Mouse (Mus musculus) kidney, postnatal 0 days (tissue): ENCODE data around the gene Nrxn2. TPM values are rescaled to one million over a fixed set of nuclear protein-coding genes. Genes with fewer than 3 reads are reported as not detected.
A peak's percentile ranks its signal among the peaks of the same experiment; 100 is the strongest.

Experiments used
- ATAC-seq: fragments of 200-750 bp; cut with Nextera tagmentation; replicated peaks from 2 replicates; pipeline ENCODE4 v1.8.0; 2017; ENCODE audit warnings: low read depth, moderate number of reproducible peaks, moderate TSS enrichment, moderate library complexity; ENCODE audit not compliant: low FRiP score
- DNase-seq: peaks from one replicate; pipeline ENCODE4 v3.0.0-alpha.2; 2016; ENCODE audit warnings: low spot score
- H3K27ac ChIP-seq: fragments of 300-500 bp; sonication (generic); 2 replicates; pipeline ENCODE4 v1.5.1; 2014; ENCODE audit warnings: mild to moderate bottlenecking
- H3K27me3 ChIP-seq: fragments of 300-500 bp; sonication (generic); 2 replicates; pipeline ENCODE4 v1.6.1; 2014; ENCODE audit warnings: low read length, mixed read lengths; ENCODE audit not compliant: insufficient read depth
- H3K36me3 ChIP-seq: fragments of 300-500 bp; sonication (generic); 2 replicates; pipeline ENCODE4 v1.6.1; 2014; ENCODE audit warnings: low read length, mixed read lengths; ENCODE audit not compliant: insufficient read depth
- H3K4me1 ChIP-seq: fragments of 300-500 bp; sonication (generic); replicated peaks from 2 replicates; pipeline ENCODE4 v1.6.1; 2014; ENCODE audit warnings: antibody characterized with exemption, low read length, mixed read lengths; ENCODE audit not compliant: insufficient read depth
- H3K4me2 ChIP-seq: fragments of 300-500 bp; sonication (generic); 2 replicates; pipeline ENCODE4 v1.6.1; 2014; ENCODE audit warnings: mild to moderate bottlenecking, low read length, moderate library complexity, mixed read lengths
- H3K4me3 ChIP-seq: fragments of 300-500 bp; sonication (generic); replicated peaks from 2 replicates; pipeline ENCODE4 v1.5.1; 2014; ENCODE audit warnings: low read depth, low read length
- H3K9ac ChIP-seq: fragments of 300-500 bp; sonication (generic); 2 replicates; pipeline ENCODE4 v1.6.1; 2014; ENCODE audit warnings: low read depth, low read length
- H3K9me3 ChIP-seq: fragments of 300-500 bp; sonication (generic); replicated peaks from 2 replicates; pipeline ENCODE4 v1.6.1; 2016; ENCODE audit warnings: low read length, inconsistent platforms, mixed read lengths
- CTCF ChIP-seq: IDR thresholded peaks from 2 replicates; pipeline ENCODE4 v1.5.1; 2016; ENCODE audit warnings: antibody characterized with exemption, low read depth, mild to moderate bottlenecking, moderate library complexity
- WGBS: fragments of 180-500 bp; shearing (Covaris S2); extraction: QIAGEN DNeasy Blood & Tissue Kit; methylation state at CpG from one replicate; pipeline ENCODE4 v1.1.7; 2014; 5-methylcytosine and 5-hydroxymethylcytosine counted together
- polyA plus RNA-seq: library from polyadenylated mRNA; unstranded; fragments of >200 nt; fragmentation: Nextera tagmentation; extraction: Ambion mirVana; gene quantifications from 2 replicates; pipeline ENCODE4 v1.2.1, GENCODE M21; 2015

The Nrxn2 gene
- polyA plus RNA-seq, 1 experiment from 2014 or later = 5.9 TPM

DNA sequence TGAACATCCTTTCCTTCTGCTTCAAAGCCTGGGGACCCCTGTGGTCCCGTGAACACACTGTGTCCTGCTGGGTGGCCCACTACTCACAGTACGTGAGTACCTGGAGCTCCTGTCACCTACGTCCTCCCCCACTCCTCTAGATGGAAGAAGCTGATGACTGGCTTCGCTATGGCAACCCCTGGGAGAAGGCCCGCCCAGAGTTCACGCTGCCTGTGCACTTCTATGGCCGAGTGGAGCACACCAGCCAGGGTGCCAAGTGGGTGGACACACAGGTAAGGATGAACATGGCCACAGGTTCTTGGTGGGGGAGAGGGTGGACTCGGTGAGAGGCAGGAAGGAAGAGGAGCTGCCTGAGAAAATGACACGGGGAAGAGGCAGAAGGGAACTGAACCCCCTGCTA lies 32.3 kb upstream of the Nrxn2 start:
- 63% methylated on average over 9 of the region's 9 CpGs for WGBS

DNA sequence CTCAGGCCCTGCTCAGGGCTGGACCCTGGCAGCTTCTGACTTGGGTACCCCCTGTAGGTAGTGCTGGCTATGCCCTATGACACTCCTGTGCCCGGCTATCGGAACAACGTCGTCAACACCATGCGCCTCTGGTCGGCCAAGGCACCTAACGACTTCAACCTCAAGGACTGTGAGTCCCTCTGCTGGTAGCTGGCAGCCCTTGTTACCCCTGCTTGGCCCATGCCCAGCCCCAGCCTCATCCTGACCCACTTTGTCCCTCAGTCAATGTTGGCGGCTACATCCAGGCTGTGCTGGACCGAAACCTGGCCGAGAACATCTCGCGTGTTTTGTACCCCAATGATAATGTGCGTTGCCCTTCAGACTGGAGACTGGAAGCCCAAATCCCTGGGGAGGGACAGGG lies 30.5 kb upstream of the Nrxn2 start:
- TF ChIP-seq CTCF = peak; percentile 39; the same call in 1 of the 2 replicates
- no peak overlapping the region for H3K9ac ChIP-seq
- WGBS = 81% methylated on average over 13 of the region's 13 CpGs

More for the DNA sequence above, 32.3 kb upstream of the Nrxn2 start:
- DNase-seq = no peak
- H3K27me3 ChIP-seq = no peaks in the 10 kb centered on the region
- H3K4me2 ChIP-seq = no peak overlapping the region
- H3K27ac ChIP-seq = no peak overlapping the region
- no peak overlapping the region for H3K9ac ChIP-seq
- H3K4me1 ChIP-seq = peaks cover 39% of the 10 kb centered on the region
- no peak for ATAC-seq
- H3K36me3 ChIP-seq = no peaks in the 10 kb centered on the region
- TF ChIP-seq CTCF = no peak
- no peaks in the 10 kb centered on the region for H3K9me3 ChIP-seq
- no peak overlapping the region for H3K4me3 ChIP-seq

DNA sequence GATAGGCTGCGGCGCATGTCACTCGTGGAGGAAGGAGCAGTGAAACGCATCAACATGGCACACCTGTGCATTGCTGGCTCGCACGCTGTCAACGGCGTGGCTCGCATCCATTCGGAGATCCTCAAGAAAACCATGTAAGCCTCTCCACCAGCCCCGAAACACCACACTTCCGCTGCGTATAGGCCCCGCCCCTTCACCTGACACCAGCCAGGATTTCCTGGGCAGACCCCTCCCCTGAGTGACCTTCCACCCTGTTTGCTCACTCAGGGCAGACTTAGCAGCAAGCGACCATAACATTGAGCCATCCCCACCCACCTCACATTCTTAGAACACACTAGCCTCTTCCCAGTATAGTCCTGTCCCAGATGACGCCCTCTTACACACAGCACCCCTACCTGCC lies 28.7 kb upstream of the Nrxn2 start:
- Histone ChIP-seq H3K27ac (no peak overlapping the region), H3K4me2 (peak overlapping the region; percentile 42), H3K9me3 (no peaks in the 10 kb centered on the region), H3K4me3 (peak overlapping the region; percentile 6), H3K36me3 (0 out of 2 replicates have a peak, but pooled peaks cover 3% of the 10 kb centered on the region), H3K9ac (peak overlapping the region; percentile 20; the same call in 1 of the 2 replicates), H3K27me3 (no peaks in the 10 kb centered on the region), H3K4me1 (peaks cover 19% of the 10 kb centered on the region; the same call in 1 of the 2 replicates)
- DNase-seq (peak; percentile 36), ATAC-seq (0 out of 2 replicates have a peak, but pooled peaks have one; percentile 31)
- TF ChIP-seq CTCF = no peak
- 6% methylated on average over 16 of the region's 16 CpGs for WGBS

More for the DNA sequence above, 30.5 kb upstream of the Nrxn2 start:
- no peaks in the 10 kb centered on the region for H3K9me3 ChIP-seq
- no peak overlapping the region for H3K27ac ChIP-seq
- H3K36me3 ChIP-seq = 0 out of 2 replicates have a peak, but pooled peaks cover 3% of the 10 kb centered on the region
- no peak overlapping the region for H3K4me3 ChIP-seq
- H3K27me3 ChIP-seq = no peaks in the 10 kb centered on the region
- no peak overlapping the region for H3K4me2 ChIP-seq
- DNase-seq (no peak), ATAC-seq (no peak)
- peaks cover 36% of the 10 kb centered on the region for H3K4me1 ChIP-seq

DNA sequence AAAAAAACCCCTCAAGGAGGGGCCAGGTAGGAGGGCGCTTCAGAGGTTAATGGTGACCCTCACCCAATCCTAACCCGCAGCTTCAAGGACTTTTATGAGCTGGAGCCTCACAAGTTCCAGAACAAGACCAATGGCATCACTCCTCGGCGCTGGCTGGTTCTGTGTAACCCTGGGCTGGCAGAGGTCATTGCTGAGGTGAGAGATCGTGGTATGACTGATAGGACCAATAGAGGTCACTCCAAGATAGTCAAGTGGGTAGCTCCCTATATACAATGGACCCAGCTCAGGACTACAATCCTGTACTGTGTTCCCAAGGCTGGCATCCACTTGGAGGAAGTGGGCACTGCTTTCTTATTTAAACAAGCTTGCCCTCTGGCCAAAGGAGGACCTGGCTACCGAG lies 28.3 kb upstream of the Nrxn2 start:
- no peak; the same call in 1 of the 2 replicates for ATAC-seq
- Histone ChIP-seq H3K36me3 (0 out of 2 replicates have a peak, but pooled peaks cover 3% of the 10 kb centered on the region), H3K4me3 (no peak overlapping the region), H3K9ac (no peak overlapping the region), H3K9me3 (no peaks in the 10 kb centered on the region), H3K4me1 (peaks cover 14% of the 10 kb centered on the region; the same call in 1 of the 2 replicates), H3K27ac (no peak overlapping the region), H3K27me3 (no peaks in the 10 kb centered on the region), H3K4me2 (peak overlapping the region; percentile 42; the same call in 1 of the 2 replicates)
- DNase-seq = no peak
- 57% methylated on average over 6 of the region's 6 CpGs for WGBS
- no peak for TF ChIP-seq CTCF

DNA sequence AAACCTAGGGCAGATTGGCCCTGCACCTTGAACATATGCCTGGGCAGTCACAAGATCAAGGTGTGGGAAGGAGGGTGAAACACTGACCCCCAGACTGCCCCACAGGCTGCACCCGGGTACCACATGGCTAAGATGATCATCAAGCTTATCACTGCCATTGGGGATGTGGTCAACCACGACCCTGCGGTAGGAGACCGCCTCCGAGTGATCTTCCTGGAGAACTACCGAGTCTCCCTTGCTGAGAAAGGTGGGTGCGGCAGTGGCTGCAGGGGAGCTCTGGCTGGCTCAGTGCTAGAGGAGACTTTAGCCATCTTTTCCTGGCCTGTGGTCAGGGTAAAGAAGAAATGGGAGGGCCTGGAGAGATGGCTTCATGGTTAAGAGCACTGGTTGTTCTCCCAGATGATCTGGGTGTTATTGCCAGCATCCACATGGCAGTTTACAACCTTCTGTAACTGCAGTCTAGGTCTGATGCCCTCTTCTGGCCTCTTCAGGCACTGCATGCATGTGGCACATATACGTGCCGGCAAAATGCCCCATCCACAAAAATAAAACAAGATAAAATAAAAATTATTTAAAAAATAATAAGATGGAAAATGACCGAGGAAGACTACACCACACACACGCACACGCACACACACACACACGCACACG lies 25.7 kb upstream of the Nrxn2 start:
- Histone ChIP-seq H3K9me3 (no peaks in the 10 kb centered on the region), H3K36me3 (0 out of 2 replicates have a peak, but pooled peaks cover 3% of the 10 kb centered on the region), H3K27ac (no peak overlapping the region), H3K4me2 (no peak overlapping the region), H3K4me3 (no peak overlapping the region), H3K4me1 (peaks cover 3% of the 10 kb centered on the region; the same call in 1 of the 2 replicates), H3K27me3 (no peaks in the 10 kb centered on the region), H3K9ac (no peak overlapping the region)
- no peak for ATAC-seq
- DNase-seq = no peak
- peak; percentile 47 for TF ChIP-seq CTCF
- WGBS = 89% methylated on average over 14 of the region's 14 CpGs

DNA sequence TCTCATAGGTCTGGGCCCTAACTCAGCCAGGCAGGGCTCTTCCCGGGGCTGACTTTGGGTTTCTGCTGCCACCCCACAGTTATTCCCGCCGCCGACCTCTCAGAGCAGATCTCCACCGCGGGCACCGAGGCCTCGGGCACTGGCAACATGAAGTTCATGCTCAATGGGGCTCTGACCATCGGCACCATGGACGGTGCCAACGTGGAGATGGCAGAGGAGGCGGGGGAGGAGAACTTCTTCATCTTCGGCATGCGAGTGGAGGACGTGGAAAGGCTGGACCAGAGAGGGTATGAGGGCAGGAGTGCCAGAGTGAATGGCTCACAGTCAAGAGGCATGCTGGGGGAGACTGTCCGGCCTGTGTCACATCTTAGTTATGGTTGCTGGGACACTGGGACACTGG lies 24.9 kb upstream of the Nrxn2 start:
- 87% methylated on average over 16 of the region's 16 CpGs for WGBS
- DNase-seq = no peak
- no peaks in the 10 kb centered on the region for H3K9me3 ChIP-seq
- H3K4me3 ChIP-seq = no peak overlapping the region
- no peak overlapping the region for H3K27ac ChIP-seq
- ATAC-seq = no peak
- no peaks in the 10 kb centered on the region for H3K27me3 ChIP-seq
- TF ChIP-seq CTCF = no peak
- no peak overlapping the region for H3K9ac ChIP-seq
- H3K36me3 ChIP-seq = 0 out of 2 replicates have a peak, but pooled peaks cover 3% of the 10 kb centered on the region
- H3K4me1 ChIP-seq = peaks cover 10% of the 10 kb centered on the region; the same call in 1 of the 2 replicates
- H3K4me2 ChIP-seq = no peak overlapping the region
